Mouse (Mus musculus): Measurements from ENCODE around the gene Gm21992.

DNA sequence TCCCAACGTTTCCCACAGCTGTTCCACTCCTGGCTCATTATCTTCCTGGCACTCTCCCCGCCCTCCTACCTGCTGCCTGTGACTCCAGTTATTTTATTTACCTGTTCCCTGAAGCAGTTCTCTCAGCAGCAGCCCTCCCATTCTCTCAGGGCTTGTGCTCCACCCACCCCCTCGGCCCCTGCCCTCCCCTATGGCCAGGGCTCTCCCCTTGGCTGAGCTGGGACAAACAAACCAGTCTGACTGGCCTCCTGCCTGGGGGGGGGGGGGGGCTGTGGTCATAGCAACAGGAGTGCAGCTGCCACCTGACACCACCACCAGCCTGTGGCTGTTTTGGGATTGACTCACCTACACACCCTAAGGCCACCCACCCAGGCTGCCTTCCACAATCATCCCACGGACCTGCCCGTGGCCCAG is 92.1 kb downstream of the Gm21992 start:
- TF ChIP-seq CHD1 (IDR thresholded peaks at IDR 0.05; ENCODE audit: low read depth, low read length) (no peak), TCF12 (IDR thresholded peaks at IDR 0.05; ENCODE audit: low read depth, low read length) (no peak), CTCF (IDR thresholded peaks at IDR 0.05 in 2 of 3, conservative IDR thresholded peaks at IDR 0.05 in 1 of 3; ENCODE audit: control insufficient read depth in 1 of 3, insufficient read depth in 1 of 3, low read depth in 2 of 3, low read length in 3 of 3, poor library complexity in 1 of 3, severe bottlenecking in 1 of 3) (no peak), RAD21 (IDR thresholded peaks at IDR 0.05; ENCODE audit: low read depth, low read length) (no peak), NELFE (IDR thresholded peaks at IDR 0.05; ENCODE audit: low read depth, low read length) (no peak), UBTF (IDR thresholded peaks at IDR 0.05; ENCODE audit: borderline replicate concordance, insufficient read depth, low read depth, low read length) (no peak), MXI1 (IDR thresholded peaks at IDR 0.05; ENCODE audit: low read depth, low read length) (no peak), POLR2A (IDR thresholded peaks at IDR 0.05; ENCODE audit: control insufficient read depth in 1 of 2, insufficient read depth in 1 of 2, low read depth in 1 of 2, low read length in 2 of 2, poor library complexity in 1 of 2) (no peak), E2F4 (IDR thresholded peaks at IDR 0.05; ENCODE audit: borderline replicate concordance, low read depth, low read length) (no peak), EP300 (IDR thresholded peaks at IDR 0.05; ENCODE audit: low read depth in 1 of 2, low read length in 2 of 2) (no peak), MAFK (IDR thresholded peaks at IDR 0.05; ENCODE audit: borderline replicate concordance, low read depth, low read length) (no peak), MYB (IDR thresholded peaks at IDR 0.05; ENCODE audit: low read depth, low read length) (no peak)
